Mouse (Mus musculus) small intestine, adult 2 months (tissue): ENCODE data around the gene Jhy. TPM values are rescaled to one million over a fixed set of nuclear protein-coding genes. Genes with fewer than 3 reads are reported as not detected.

Experiments used
- H3K27ac ChIP-seq: fragments of 200-500 bp; 2 replicates; pipeline ENCODE4 v1.5.1; 2012; ENCODE audit warnings: low read depth, low read length, control low read depth, inconsistent platforms; ENCODE audit not compliant: insufficient read depth
- H3K27me3 ChIP-seq: fragments of 200-500 bp; 2 replicates; pipeline ENCODE4 v1.6.1; 2012; ENCODE audit warnings: mild to moderate bottlenecking, moderate library complexity, low read length, inconsistent platforms; ENCODE audit not compliant: control insufficient read depth, insufficient read depth
- H3K36me3 ChIP-seq: fragments of 200-500 bp; 2 replicates; pipeline ENCODE4 v1.6.1; 2012; ENCODE audit warnings: mild to moderate bottlenecking, low read length, control low read depth, inconsistent platforms; ENCODE audit not compliant: control insufficient read depth, insufficient read depth
- H3K4me1 ChIP-seq: fragments of 200-500 bp; 2 replicates; pipeline ENCODE4 v1.6.1; 2012; ENCODE audit warnings: low read length, inconsistent platforms, mixed read lengths; ENCODE audit not compliant: control insufficient read depth, insufficient read depth, insufficient read length
- H3K4me3 ChIP-seq: fragments of 200-500 bp; 2 replicates; pipeline ENCODE4 v1.5.1; 2012; ENCODE audit warnings: low read depth, mild to moderate bottlenecking, control low read depth, inconsistent platforms, low read length, moderate library complexity
- CTCF ChIP-seq: fragments of 200-500 bp; IDR thresholded peaks from 2 replicates; pipeline ENCODE4 v1.5.1; 2012; ENCODE audit warnings: low read depth, mild to moderate bottlenecking, control low read depth, inconsistent platforms, low read length, moderate library complexity, mixed read lengths; ENCODE audit not compliant: insufficient replicate concordance, insufficient read length; ENCODE audit errors: extremely low read depth
- POLR2A ChIP-seq: fragments of 200-500 bp; IDR thresholded peaks from 2 replicates; pipeline ENCODE4 v1.6.1; 2012; ENCODE audit warnings: low read depth, mild to moderate bottlenecking, control low read depth, inconsistent platforms, low read length, moderate library complexity
- WGBS: fragments of 180-500 bp; shearing (Covaris S2); methylation state at CpG from one replicate; pipeline ENCODE4 v1.1.7; 2018; 5-methylcytosine and 5-hydroxymethylcytosine counted together
- polyA plus RNA-seq: library from polyadenylated mRNA; depleted of rRNA; stranded (reverse); fragments of >200 nt; gene quantifications from 2 replicates; pipeline ENCODE4 v1.2.3, GENCODE M21; 2012; rRNA removed

Jhy gene
- polyA plus RNA-seq, 1 experiment: 0.04 TPM

GRCm38 (mm10) chr9:40851515-40851914, 112.4 kb downstream of the Jhy start:
- H3K4me1 ChIP-seq: no peaks in the 10 kb centered on the region
- H3K36me3 ChIP-seq: no peaks in the 10 kb centered on the region
- TF ChIP-seq POLR2A: no peak
- no peak for TF ChIP-seq CTCF
- no peak overlapping the region for H3K27ac ChIP-seq
- WGBS: 49% methylated on average over 2 of the region's 2 CpGs
- H3K27me3 ChIP-seq: no peaks in the 10 kb centered on the region
- H3K4me3 ChIP-seq: no peak overlapping the region

Other genes with a start within 250 kb of the Jhy start
- gene Hspa8, start 163.1 kb downstream of the Jhy start, polyA plus RNA-seq: 685 and 816 TPM in 2 replicates
- gene Bsx, start 90.0 kb downstream of the Jhy start, polyA plus RNA-seq: not detected in 2 replicates
- 0.08 TPM in 2 replicates for gene Crtam, start 40.5 kb upstream of the Jhy start, polyA plus RNA-seq
- gene Ubash3b, start 197.6 kb upstream of the Jhy start, polyA plus RNA-seq: 1.3 and 1.6 TPM in 2 replicates